Mouse (Mus musculus): ENCODE data around the gene Nhsl1. TPM values are rescaled to one million over a fixed set of nuclear protein-coding genes. Genes with fewer than 3 reads are reported as not detected.

Nhsl1 gene
- polyA plus RNA-seq, 1 experiment from 2014 or later, result 12.6 TPM

GRCm38 (mm10) chr10:18329096-18330038 is 10.6 kb downstream of the Nhsl1 start:
- Histone ChIP-seq H3K27ac (replicated peaks) (peak overlapping the region; percentile 83), H3K4me1 (peaks cover 31% of the 10 kb centered on the region), H3K36me3 (replicated peaks) (no peaks in the 10 kb centered on the region), H3K4me3 (peak overlapping the region; percentile 54), H3K9me3 (no peaks in the 10 kb centered on the region), H3K27me3 (replicated peaks; ENCODE audit: low read depth, poor library complexity, severe bottlenecking) (no peaks in the 10 kb centered on the region)
- DNase-seq (ENCODE audit: low spot score), result peak; percentile 59
- WGBS, result 4% methylated on average over 23 of the region's 23 CpGs

- Histone ChIP-seq H3K27ac (replicated peaks) (peak overlapping the region; percentile 54; the same call in 1 of the 2 replicates), H3K27me3 (replicated peaks; ENCODE audit: low read depth, poor library complexity, severe bottlenecking) (no peaks in the 10 kb centered on the region), H3K9me3 (no peaks in the 10 kb centered on the region), H3K4me3 (no peak overlapping the region), H3K36me3 (replicated peaks) (no peaks in the 10 kb centered on the region), H3K4me1 (peaks cover 34% of the 10 kb centered on the region)
- WGBS, result 80% methylated on average over 5 of the region's 5 CpGs
- no peak for DNase-seq (ENCODE audit: low spot score)
Observed at GRCm38 (mm10) chr10:18330445-18330844, 11.7 kb downstream of the Nhsl1 start.

GRCm38 (mm10) chr10:18333575-18333974 is 14.8 kb downstream of the Nhsl1 start:
- Histone ChIP-seq H3K36me3 (replicated peaks) (no peaks in the 10 kb centered on the region), H3K27me3 (replicated peaks; ENCODE audit: low read depth, poor library complexity, severe bottlenecking) (no peaks in the 10 kb centered on the region), H3K4me3 (no peak overlapping the region), H3K9me3 (no peaks in the 10 kb centered on the region), H3K27ac (replicated peaks) (no peak overlapping the region), H3K4me1 (peaks cover 36% of the 10 kb centered on the region)
- DNase-seq (ENCODE audit: low spot score), result no peak
- WGBS, result 39% methylated on average over 4 of the region's 4 CpGs

DNA sequence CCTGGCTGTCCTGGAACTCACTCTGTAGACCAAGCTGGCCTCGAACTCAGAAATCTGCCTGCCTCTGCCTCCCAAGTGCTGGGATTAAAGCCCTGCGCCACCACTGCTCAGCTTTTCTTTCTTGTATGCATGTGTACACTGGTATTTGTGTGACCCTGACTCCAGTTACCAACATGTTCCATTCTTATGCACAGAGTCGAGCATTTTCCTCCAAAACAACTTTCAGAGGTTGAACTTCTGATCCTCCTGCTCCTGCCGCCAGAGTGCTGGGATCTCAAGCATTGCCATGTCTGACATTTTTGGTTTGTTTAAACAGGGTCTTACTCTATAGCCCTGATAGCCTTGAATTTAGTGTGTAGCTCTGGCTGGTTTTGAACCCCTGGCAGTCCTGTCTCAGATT is 15.4 kb downstream of the Nhsl1 start:
- no peaks in the 10 kb centered on the region for H3K9me3 ChIP-seq
- no peak for DNase-seq (ENCODE audit: low spot score)
- peaks cover 30% of the 10 kb centered on the region for H3K4me1 ChIP-seq
- H3K27ac ChIP-seq (replicated peaks), result no peak overlapping the region
- no peak overlapping the region for H3K4me3 ChIP-seq
- H3K27me3 ChIP-seq (replicated peaks; ENCODE audit: low read depth, poor library complexity, severe bottlenecking), result no peaks in the 10 kb centered on the region
- no peaks in the 10 kb centered on the region; the same call in 1 of the 2 replicates for H3K36me3 ChIP-seq (replicated peaks)
- 91% methylated on average over 4 of the region's 4 CpGs for WGBS

GRCm38 (mm10) chr10:18334734-18335133 is 15.9 kb downstream of the Nhsl1 start:
- Histone ChIP-seq H3K27me3 (replicated peaks; ENCODE audit: low read depth, poor library complexity, severe bottlenecking) (no peaks in the 10 kb centered on the region), H3K4me3 (no peak overlapping the region), H3K27ac (replicated peaks) (no peak overlapping the region), H3K4me1 (peaks cover 25% of the 10 kb centered on the region), H3K9me3 (no peaks in the 10 kb centered on the region), H3K36me3 (replicated peaks) (peaks cover 2% of the 10 kb centered on the region)
- 81% methylated on average over 9 of the region's 9 CpGs for WGBS
- no peak for DNase-seq (ENCODE audit: low spot score)

DNA sequence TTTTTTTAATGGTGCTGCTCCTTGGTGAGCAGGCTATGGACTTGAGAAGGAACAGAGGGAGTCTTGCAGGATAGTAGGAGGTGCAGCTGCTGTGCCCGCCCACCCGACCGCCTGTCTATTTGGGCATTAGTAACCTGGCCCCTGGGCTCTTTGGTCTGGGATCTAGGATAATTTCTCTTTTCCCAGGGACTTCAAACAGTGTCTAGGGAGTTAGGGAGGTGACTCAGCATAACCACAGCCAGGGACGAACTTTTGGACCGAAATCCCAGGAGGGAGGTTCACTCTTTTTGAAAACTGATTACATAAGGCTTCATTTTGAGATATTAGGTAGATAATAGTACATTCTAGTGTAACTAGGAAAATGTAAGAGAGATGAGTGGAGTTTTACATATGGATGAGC is 18.9 kb downstream of the Nhsl1 start:
- H3K4me1 ChIP-seq, result peaks cover 32% of the 10 kb centered on the region

GRCm38 (mm10) chr10:18339386-18339785 is 20.6 kb downstream of the Nhsl1 start:
- peaks cover 3% of the 10 kb centered on the region for H3K36me3 ChIP-seq (replicated peaks)
- peaks cover 38% of the 10 kb centered on the region for H3K4me1 ChIP-seq
- H3K27ac ChIP-seq (replicated peaks), result no peak overlapping the region
- no peaks in the 10 kb centered on the region for H3K9me3 ChIP-seq
- 89% methylated on average over 6 of the region's 6 CpGs for WGBS
- H3K4me3 ChIP-seq, result no peak overlapping the region
- DNase-seq (ENCODE audit: low spot score), result no peak
- no peaks in the 10 kb centered on the region for H3K27me3 ChIP-seq (replicated peaks; ENCODE audit: low read depth, poor library complexity, severe bottlenecking)

More for the DNA sequence above, 18.9 kb downstream of the Nhsl1 start:
- Histone ChIP-seq H3K4me3 (no peak overlapping the region), H3K9me3 (no peaks in the 10 kb centered on the region), H3K27ac (replicated peaks) (no peak overlapping the region), H3K27me3 (replicated peaks; ENCODE audit: low read depth, poor library complexity, severe bottlenecking) (no peaks in the 10 kb centered on the region), H3K36me3 (replicated peaks) (peaks cover 3% of the 10 kb centered on the region)
- 90% methylated on average over 5 of the region's 5 CpGs for WGBS
- no peak for DNase-seq (ENCODE audit: low spot score)

DNA sequence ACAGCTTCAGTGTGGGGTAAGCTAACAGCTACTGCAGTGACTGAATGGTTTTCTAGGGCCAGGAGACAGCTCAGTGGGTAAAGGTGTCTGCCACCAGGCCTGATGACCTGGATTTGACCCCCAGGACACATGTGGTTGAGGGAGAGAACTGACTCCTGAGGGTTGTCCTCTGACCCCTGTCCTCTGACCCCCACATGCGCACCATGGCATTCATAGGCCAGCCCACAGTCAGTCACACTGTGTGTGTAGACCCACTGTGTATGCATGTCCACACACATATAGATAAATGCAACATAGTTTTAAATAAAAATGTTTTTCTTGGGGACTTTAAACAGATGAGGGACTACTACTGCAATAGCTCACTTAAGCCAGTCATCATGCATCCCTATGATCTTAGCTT is 22.1 kb downstream of the Nhsl1 start:
- peaks cover 3% of the 10 kb centered on the region for H3K36me3 ChIP-seq (replicated peaks)
- no peaks in the 10 kb centered on the region for H3K9me3 ChIP-seq
- peaks cover 38% of the 10 kb centered on the region for H3K4me1 ChIP-seq
- no peak overlapping the region for H3K4me3 ChIP-seq
- DNase-seq (ENCODE audit: low spot score), result no peak
- H3K27me3 ChIP-seq (replicated peaks; ENCODE audit: low read depth, poor library complexity, severe bottlenecking), result no peaks in the 10 kb centered on the region
- peak overlapping the region; percentile 40; the same call in 1 of the 2 replicates for H3K27ac ChIP-seq (replicated peaks)
- 63% methylated on average over 1 of the region's 1 CpGs for WGBS

DNA sequence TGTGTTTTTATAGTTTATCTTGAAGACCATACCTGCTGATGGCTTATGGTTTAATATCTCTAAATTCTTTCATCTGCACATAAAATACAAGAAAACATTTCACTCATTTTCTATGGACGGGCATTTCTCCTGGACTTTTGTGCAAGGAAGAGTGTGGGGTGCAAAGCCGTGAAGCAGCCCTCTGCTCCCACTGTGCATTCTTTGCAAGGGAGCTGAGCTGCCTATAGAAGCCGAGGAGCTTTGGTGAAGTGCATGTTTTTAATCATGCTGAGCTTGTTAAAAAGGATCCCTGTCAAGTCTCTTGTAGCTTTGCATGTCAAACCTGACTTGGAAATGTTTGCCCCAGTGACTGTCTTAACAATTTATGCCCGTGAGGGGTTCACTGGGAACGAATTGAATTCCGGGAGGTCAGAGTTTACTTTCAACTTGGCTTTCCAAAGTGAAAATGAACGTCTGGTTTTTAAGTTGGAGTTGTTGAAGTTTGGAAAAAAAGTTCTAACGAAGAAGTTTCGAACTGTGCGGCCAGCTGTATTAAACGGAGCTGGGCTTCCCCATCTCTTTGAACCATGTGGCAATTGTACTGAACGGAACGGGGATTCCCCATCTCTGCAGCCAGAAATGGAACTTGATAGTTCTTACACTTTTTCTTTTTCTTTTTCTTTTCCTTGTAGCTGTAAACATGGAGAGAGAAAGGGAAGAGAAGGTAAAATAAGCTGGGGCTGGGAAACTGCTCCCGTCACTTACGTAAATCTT is 22.8 kb downstream of the Nhsl1 start:
- H3K36me3 ChIP-seq (replicated peaks), result peaks cover 3% of the 10 kb centered on the region
- H3K27me3 ChIP-seq (replicated peaks; ENCODE audit: low read depth, poor library complexity, severe bottlenecking), result no peaks in the 10 kb centered on the region
- H3K27ac ChIP-seq (replicated peaks), result peak overlapping the region; percentile 40
- peaks cover 33% of the 10 kb centered on the region for H3K4me1 ChIP-seq
- WGBS, result 37% methylated on average over 15 of the region's 15 CpGs
- 0 out of 2 replicates have a peak overlapping the region, but pooled peaks have one; percentile 18 for H3K4me3 ChIP-seq
- DNase-seq (ENCODE audit: low spot score), result peak; percentile 43
- no peaks in the 10 kb centered on the region for H3K9me3 ChIP-seq

GRCm38 (mm10) chr10:18347231-18347630 is 28.4 kb downstream of the Nhsl1 start:
- no peak overlapping the region for H3K27ac ChIP-seq (replicated peaks)
- 94% methylated on average over 15 of the region's 15 CpGs for WGBS

GRCm38 (mm10) chr10:18350781-18351180 is 32.0 kb downstream of the Nhsl1 start:
- no peaks in the 10 kb centered on the region for H3K27me3 ChIP-seq (replicated peaks; ENCODE audit: low read depth, poor library complexity, severe bottlenecking)
- no peaks in the 10 kb centered on the region for H3K36me3 ChIP-seq (replicated peaks)
- no peak overlapping the region for H3K4me3 ChIP-seq
- WGBS, result 87% methylated on average over 4 of the region's 4 CpGs
- DNase-seq (ENCODE audit: low spot score), result no peak
- H3K27ac ChIP-seq (replicated peaks), result no peak overlapping the region
- peaks cover 4% of the 10 kb centered on the region; the same call in 1 of the 2 replicates for H3K4me1 ChIP-seq
- no peaks in the 10 kb centered on the region for H3K9me3 ChIP-seq

More at GRCm38 (mm10) chr10:18347231-18347630, 28.4 kb downstream of the Nhsl1 start:
- Histone ChIP-seq H3K4me3 (no peak overlapping the region), H3K27me3 (replicated peaks; ENCODE audit: low read depth, poor library complexity, severe bottlenecking) (no peaks in the 10 kb centered on the region), H3K4me1 (peaks cover 12% of the 10 kb centered on the region), H3K9me3 (no peaks in the 10 kb centered on the region), H3K36me3 (replicated peaks) (no peaks in the 10 kb centered on the region)
- DNase-seq (ENCODE audit: low spot score), result no peak

DNA sequence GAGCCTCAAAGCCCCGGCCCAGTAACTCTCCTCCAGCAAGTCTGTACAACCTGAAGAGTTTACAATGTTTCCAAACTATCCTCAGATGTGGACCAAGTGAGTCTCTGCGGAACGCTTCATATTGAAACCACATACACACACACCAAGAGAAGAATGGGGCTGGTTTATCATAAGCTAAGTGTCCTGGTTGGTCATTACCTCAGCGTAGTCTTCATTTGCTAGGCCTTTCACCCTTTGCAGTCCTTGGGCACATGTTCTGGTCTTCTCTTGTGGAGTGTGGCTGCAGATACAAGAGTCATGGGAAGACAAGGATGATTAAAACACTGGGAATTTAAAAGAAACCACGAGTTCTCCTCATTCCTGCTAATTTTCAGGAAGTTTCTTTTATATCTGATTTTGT is 34.2 kb downstream of the Nhsl1 start:
- Histone ChIP-seq H3K4me1 (peaks cover 4% of the 10 kb centered on the region; the same call in 1 of the 2 replicates), H3K36me3 (replicated peaks) (no peaks in the 10 kb centered on the region), H3K27ac (replicated peaks) (no peak overlapping the region), H3K27me3 (replicated peaks; ENCODE audit: low read depth, poor library complexity, severe bottlenecking) (no peaks in the 10 kb centered on the region), H3K4me3 (no peak overlapping the region), H3K9me3 (no peaks in the 10 kb centered on the region)
- no peak for DNase-seq (ENCODE audit: low spot score)
- WGBS, result 88% methylated on average over 5 of the region's 5 CpGs
